Mouse (Mus musculus): ENCODE measurements around the gene Mib2. TPM values are rescaled to one million over a fixed set of nuclear protein-coding genes. Genes with fewer than 3 reads are reported as not detected.
"Not testable (repeated sequence)": the region's sequence is repeated elsewhere in the genome, so short reads cannot be mapped to it uniquely, and the experiment has no call there.

Gene Mib2
- polyA plus RNA-seq, 1 experiment = 52.9 TPM

DNA sequence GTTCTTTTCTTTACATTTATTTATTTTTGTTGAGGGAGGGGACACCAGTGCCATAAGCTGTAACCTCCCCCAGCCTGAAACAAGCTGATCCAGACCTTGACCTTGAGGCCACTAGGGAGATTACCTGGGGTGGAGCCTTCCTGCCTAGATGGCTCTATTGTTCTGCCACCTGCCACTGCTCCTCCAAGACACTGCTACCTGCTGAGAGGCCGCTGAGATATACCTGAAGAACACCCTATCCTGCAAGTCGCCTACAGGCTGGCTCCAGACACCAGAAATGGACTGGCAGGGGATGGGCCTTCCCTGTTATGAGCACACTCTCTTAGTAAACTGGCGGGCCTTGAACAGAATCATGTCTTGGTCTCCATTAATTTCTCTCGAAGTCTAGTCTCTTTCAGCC lies 1.2 kb upstream of the Mib2 start:
- DNase-seq (ENCODE audit: low read depth) = not testable (repeated sequence)

DNA sequence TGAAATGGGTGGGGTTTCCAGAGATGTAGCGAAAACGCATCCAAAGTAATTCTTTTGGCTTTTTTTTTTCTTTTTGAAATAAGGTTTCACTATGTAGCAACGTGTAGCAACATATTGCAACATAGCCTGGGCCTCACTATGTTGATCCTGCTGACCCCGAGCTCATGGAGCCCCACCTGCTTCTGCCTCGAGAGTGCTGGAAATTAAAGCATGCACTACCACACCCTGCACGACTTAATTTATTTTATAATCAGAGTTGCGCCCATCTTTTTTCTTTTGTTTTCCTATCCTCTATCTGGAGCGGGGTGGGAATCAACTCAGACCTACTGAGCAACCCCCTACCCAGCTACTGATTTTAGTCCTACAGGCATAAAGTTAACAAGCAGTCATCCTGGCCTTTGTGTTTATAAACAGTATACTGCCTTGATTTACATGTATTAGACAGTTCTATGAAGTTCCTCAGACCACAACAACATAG lies 639 bp upstream of the Mib2 start:
- no peak for DNase-seq (ENCODE audit: low read depth)

DNA sequence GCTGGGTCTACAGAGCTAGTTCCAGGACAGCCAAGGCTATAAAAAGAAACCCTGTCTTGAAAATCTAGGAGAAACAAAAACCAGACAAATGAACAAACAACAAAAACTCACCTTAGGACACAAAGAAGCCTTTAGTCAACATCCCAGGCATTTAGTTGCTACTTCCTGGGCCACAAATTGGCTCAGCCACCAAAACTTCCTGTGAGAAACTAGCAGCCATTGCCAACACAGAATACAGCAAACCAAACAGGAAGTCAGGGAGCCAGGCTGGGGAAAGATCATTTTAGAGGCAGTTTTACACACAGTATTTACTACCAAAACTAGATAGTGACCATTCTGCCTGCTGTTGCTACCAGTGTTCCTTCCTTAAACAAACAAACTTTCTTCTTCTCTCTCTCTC lies 2.1 kb downstream of the Mib2 start:
- DNase-seq (ENCODE audit: low read depth) = no peak

DNA sequence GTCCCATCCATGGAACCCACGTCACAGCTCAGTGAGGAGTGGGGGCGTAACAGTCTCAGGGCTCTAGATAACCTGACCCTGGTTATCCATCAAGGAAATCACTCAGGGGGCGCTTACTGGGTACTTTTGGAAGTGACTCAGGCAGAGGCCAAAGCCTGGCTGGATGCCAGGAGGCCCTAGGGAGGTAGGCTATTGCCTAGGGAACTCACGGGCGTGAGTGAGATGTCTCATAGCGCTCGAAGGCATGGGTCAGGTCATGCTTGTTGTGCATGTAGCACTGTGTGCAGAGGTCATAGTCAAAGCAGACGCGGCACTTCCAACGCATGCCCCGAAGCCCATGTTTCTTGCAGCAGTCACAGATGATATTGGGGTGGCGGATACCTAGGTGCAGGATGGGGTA lies 8.4 kb downstream of the Mib2 start:
- no peak for DNase-seq (ENCODE audit: low read depth)

DNA sequence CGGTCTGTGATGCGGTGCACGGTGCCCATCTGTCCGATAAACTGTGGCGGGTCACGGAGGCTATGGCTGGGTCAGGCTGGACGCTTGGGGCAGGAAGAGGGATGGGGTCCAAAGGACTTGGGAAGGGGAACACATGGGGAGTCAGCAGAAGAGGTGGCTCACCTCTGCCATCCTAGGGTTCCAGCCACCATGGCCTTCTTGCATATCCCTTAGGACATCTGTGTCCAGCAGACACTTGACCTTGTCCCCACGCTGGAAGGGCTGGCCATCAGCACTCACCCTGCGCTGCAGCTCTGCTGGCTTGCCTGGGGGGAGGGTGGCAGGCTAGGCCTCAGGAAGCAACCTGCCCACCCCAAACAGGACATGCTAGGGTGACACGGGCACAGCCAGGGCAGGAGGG lies 10.0 kb downstream of the Mib2 start:
- no peak for DNase-seq (ENCODE audit: low read depth)

DNA sequence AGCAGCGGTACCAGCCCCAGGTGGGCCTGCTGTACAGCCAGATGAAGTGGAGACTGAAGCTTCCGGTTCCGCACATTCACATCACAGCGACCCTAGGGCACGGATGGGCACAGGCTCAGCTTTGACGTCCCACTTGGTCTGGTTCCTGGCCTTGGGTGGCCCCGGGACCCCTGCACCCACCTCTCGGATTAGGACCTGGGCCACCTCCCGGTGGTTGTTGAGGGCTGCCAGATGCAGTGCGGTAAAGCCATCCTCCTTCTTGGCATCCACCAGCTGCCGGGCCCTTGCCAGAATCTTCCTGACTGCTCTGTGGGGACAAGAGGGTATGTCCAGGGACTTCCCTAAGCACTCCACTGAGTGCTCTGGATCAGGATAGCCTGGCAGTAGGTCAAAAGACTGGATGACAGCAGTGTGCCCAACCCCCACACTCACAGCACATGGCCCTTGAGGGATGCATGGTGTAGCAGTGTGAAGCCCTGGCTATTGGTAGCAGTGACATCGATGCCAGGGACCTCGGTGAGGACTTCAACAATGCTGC lies 12.7 kb downstream of the Mib2 start:
- no peak for DNase-seq (ENCODE audit: low read depth)

DNA sequence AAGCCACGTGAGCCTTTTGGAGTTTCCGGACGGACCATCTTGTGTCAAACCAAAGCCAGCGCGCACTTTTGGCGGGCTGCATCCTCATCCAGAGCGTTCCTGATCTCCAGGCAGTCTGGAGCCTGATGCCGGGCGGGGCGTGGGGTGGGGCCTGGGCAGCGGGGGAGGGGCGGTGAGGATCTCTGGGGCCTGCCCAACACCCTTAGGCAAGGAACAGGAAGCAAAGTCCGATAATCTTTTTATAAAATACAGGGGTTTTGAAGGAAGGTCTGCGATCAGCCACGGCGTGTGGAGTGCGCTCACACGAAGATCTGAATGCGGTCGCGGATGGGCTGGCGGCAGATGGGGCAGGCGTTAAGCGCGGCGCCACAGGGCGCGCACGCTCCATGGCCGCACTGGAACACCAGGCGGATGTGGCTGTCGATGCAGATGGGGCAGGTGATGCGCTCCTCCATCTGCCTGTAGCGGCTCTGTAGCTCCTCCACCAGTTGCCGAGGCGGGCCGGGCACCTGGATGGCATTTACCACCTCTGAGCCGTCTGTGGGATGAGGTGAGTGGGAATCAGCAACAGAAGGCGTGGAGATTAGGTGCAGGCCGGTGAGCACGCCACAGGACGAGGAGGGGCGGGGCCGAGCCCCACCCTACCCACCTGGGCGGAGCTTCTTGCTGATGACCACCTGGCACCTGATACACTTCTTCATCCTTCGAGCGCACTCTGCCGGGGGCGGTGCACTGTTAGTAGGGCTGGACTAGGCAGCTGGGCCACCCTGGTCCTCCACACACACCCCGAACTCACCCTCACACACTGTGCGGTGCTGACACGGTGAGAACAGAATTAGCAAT lies 14.3 kb downstream of the Mib2 start:
- no peak for DNase-seq (ENCODE audit: low read depth)

DNA sequence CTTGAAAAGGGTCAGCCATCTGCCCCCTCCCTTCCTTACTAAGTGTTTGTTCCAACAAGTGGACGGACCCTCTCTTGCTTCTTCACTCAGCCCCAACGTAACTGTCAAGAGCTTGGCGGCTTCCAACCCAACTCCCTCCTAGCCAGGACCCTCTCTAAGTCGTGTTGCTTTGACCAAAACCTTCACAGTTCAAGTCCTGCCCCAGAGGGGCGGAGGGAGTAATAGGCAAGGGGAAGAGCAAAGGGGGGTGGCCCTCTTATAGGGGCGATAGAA lies 14.9 kb downstream of the Mib2 start:
- DNase-seq (ENCODE audit: low read depth) = no peak

DNA sequence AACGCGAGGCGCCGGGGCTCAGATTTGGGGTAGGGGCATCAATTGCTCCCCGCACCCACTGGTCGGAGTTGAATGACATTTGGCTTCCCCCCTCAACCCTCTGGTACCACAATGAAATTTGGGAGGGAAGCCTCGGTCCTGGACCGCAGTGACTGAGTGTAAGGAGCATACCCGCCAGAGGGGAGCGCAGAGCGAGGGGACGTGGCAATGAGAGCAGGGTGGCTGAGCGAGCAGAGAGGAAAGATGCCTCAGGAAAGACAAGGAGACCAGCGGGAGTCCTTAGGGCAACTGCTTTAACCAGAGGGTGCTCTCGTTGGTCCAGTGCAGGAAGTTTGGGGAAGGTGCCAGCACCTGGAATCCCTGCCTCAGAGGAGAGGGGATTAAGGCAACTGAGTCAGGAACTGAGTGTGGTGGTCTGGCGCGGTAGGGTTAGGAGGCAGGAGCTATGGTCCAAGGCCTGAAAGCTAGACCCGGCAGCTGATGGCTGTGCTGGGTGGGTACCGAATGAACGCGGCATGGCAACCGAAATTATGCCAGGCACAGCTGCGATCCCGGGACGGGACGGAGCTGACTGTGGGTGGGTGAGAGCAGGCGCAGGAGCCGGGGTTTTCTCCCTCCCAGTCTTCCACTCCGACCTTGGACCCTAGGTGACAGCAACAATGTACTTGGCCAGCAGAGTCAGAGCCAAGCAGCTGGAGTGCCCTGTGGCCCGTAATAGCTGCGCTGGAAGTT lies 15.4 kb downstream of the Mib2 start:
- DNase-seq (ENCODE audit: low read depth) = no peak

DNA sequence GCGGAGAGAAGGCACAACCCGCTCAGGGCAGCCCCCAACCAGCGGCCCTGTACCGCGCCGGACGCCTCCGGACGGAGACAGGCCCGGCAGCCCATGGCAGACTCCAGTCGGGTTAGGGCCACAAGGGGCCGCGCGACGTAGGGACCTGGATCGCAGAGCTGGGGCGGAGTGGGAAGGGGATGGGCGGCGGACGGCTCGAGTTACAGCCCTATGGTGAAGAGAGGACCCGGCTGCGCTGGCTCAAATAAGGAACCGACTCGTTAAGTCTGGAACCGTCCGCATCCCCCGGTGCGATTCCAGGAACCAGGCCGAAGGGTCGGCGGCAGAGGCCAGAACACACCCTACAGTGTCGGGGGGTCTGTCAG lies 15.9 kb downstream of the Mib2 start, which contains the start of gene Mmp23:
Gene Mmp23 (minus strand): TSS at position 299 of the 365 bp plus-strand sequence.
- no peak for DNase-seq (ENCODE audit: low read depth)

DNA sequence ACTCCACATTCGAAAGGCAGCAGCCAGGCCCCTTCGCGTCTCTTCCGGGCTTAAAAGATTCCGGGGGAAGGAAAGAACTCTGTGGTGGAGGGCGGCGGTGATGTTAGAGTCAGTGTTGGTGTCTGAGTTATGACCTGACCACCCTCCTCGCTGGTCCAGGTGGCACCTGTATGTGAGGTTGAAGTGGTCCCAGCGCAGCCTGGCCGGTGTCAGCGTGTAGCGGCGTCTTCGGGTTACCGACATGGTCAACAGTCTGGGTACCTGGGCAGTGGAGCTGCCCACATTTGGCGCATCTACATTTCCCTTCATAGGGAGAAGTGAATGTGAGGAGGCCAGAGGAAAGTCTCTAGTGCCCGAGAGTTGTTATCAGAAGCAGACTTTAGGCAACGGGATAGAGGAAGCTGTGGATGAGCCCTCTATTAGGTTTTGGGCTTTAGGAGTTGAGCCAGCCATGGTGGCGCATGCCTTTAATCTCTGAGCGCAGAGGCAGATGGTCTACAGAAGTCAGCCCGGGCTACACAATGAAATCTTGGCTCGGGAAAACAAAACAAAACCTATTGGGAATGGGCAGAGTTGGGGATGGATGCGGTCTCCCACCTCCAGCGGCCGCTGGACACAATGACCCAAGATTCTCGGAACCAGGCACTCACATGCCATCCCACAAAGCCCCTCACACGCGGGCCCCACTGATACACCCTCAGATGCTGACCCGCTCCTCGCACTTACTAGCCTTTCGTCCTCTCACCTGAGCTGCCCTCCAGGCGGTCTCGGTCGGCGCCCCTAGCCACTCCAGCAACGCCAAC lies 16.5 kb downstream of the Mib2 start:
- no peak for DNase-seq (ENCODE audit: low read depth)

DNA sequence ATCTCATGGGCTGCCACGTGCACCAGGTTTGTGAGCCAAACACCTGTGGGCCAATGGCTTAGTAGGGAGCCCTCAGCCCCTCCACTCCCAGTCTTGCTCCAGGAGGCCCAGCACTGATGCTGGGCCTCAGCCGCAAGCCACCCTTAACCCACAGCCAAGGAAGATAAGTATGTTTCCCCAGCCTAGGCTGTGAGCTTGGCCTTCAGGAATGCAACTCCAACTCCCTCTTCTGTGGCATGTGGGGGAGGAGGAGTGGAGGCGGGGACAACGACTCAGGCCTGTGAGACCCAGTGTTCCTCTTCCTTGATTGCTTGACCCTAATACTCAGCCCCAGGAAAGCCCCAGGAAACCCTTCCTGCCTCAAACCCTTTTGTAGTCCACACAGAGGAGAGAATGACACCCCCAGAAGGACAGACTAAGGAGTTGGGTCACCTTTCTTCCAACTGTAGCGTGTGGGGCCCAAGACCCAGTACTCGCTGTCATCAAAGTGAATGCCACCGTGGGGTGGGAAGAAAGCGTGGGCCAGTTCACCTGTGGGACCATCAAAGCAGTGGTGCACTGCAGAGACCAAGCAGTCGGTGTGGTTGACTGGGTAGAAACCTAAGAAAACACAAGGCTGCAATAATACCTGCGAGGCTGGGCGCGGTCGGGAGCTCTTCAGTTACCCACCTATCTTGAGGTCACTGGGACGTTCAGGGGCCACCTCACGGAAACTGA lies 17.3 kb downstream of the Mib2 start:
- DNase-seq (ENCODE audit: low read depth) = no peak

DNA sequence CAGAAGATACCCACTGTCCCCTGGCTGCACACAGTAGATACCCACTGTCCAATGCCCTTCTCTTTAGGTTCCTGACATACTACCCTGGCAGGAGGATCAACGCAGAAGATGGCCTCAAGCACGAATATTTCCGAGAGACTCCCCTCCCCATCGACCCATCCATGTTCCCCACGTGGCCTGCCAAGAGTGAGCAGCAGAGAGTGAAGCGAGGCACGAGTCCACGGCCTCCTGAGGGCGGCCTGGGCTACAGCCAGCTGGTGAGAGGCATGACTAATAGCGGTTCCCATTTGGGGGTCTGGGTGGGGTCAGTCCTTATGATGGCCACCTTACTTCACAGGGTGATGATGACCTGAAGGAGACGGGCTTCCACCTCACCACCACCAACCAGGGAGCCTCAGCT lies 19.6 kb downstream of the Mib2 start:
- no peak for DNase-seq (ENCODE audit: low read depth)

DNA sequence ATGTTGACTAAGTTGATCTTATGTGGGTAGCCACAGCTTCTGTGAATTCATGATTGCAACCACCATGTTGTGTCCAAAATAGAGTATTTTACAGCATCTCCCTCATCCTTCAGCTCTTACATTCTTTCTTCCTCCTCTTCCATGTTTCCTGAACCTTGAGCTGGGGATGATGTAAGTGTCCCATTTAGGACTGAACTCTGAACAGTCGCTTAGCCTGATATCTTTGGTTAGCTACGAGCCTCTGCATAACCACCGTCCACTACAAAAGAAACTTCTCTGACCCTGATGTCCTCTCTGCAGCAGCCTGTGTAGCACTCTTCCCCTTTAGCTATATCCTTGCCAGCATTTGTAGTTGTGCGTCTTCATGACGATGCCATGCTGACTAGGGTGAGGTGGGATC lies 23.3 kb downstream of the Mib2 start:
- no peak for DNase-seq (ENCODE audit: low read depth)

DNA sequence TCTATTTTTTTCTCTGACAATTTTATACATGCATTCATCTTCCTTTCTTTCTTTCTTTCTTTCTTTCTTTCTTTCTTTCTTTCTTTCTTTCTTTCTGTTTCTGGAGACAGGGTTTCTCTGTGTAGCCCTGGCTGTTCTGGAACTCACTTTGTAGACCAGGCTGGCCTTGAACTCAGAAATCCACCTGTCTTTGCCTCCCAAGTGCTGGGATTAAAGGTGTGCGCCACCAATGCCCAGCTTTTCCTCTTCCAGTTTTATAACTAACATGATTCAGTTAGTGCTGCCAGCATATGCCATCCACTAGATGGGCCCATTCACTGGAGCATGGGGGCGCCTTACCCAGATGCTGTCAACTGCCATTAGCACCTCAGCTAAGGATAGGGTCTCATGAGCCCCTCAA lies 23.7 kb downstream of the Mib2 start, which contains the start of gene Gm10563:
Gene Gm10563 (minus strand): TSS at position 101 of the 400 bp plus-strand sequence.
- not testable (repeated sequence) for DNase-seq (ENCODE audit: low read depth)

DNA sequence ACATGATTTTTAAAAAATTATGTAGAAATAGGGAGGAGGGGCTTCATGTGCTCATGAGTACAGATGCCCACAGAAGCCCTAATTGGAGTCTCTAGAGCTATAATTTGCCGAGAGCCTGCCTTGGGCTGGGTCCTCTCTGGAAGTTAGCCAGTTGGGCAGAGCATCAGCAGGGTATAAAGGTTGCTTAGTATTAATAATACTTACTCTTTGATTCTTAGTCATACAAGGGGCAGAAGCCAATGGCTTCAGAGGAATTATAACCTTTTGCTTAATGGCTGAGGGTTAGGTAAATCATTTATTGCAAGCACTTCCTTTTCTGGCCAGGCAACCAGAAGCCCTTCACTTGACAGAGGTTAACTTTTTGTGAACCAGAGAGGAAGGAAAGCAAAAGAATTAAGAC lies 25.5 kb downstream of the Mib2 start:
- no peak for DNase-seq (ENCODE audit: low read depth)

DNA sequence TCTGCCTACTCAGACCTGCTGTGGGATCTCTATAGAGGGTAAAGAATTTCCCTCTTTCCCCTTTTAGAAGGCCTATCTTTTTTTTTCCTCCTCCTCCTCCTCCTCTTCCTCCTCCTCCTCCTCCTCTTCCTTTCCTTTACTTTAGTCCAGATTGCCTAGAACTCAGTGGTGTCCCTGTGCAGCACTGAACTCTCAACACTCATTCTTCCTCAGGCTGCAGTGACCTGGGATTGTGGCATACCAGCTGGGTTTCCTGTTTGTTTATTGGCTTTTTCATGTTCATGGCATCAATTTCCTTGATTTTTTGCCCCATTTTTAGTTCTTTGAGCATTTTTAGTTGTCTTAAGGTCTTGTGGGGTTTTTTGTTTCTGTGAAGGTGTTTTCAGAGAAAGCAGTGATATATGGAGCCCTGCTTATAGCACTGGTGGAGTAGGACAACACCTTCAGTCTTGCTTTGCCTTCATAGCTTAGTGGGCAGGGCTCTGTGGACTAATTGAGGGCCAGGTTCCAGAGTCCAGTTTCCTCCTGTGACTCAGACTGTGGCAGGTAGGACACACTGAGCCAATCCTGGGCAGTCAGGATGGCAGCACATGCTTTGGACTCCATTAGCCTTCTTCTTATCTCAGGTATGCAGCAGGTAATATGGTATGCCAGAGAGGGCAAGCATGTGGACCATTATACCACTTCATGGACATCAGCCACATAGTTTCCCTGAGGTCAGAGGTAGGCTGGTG lies 33.1 kb downstream of the Mib2 start:
- DNase-seq (ENCODE audit: low read depth) = no peak

DNA sequence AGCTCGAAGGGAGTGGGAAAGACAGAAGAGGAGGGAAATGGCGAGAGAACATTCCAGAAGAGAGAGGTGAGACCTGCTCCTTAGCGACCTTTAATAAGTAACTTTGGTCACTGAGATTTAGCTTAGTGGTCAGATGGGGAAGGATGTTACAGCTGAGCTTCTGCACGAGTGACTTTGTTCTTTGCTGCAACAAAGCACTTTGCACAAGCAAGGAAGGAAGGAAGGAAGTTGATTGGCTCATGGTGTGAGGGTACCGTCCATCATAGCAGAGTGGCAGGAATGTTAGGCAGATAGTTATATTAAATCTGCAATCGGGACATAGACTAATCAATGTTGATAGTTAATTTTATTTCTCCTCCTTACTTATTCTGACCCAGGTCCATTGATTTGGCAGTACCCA lies 38.7 kb downstream of the Mib2 start:
- DNase-seq (ENCODE audit: low read depth) = no peak

DNA sequence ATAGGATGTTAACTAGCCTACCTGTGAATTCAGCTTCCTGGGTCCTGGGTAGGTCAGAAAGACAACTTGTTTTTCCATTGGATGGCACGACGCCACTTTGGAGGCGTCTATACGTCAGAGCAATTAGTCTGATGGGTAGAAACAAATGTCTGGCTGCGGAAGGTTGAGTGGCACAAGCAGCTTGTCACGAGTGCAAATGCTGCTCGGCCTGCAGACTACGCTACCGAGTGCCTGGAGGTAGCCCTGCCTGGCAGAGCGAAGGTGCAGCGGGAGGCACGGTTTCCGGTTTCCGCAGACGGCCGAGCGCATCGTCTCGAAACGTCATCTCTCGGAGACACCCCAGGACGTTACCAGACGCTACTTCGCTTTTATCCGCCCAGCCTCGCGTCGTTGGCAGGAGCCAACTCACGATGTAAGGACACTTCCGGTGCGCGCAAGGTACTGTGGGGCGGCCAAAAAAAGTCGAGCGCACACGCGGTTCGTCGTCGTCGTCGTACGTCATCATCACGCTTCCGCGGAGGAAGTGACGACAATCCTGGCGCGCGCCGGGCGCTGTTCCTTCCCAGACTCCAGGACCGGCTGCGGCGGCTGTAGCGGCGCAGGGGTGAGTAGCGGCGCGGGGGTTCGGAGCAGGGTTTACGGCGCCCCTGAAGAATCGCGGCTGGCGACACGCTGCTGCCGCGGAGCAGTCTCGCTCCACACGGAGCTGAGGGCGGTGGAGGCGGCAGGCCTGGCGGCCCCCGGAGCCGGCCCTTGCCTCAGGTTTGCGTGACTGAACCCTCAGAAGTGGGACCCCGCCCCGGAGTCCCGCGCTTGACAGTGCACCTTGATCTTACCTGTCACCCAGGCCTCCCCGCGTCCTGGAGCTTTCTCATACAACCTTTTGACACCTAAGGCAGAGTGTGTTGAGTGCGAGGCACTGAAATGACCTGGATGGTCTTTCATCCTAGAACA lies 44.4 kb downstream of the Mib2 start, which contains the start of gene Cdk11b:
Gene Cdk11b (plus strand): TSS at position 517 of the 954 bp plus-strand sequence.
- DNase-seq (ENCODE audit: low read depth) = peak; percentile 79

DNA sequence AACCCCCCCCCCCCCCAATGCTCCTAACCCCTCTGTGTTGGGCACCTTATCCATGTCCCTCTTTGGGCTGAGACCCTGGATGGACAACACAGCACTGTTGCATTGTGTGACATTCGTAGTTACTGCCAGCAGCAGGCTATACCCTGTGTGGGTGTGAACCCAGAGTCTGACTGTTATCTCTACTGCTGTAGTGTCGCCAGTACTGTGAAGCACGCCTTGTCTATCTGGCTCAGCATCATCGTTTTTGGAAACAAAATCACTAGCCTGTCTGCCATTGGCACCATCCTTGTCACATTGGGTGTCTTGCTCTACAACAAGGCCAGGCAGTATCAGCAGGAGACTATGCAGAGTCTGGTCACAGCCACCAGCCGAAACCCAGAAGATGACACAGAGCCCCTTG lies 50.7 kb downstream of the Mib2 start:
- DNase-seq (ENCODE audit: low read depth) = no peak

Data from gonadal fat pad, adult 2 months (tissue).